Mouse (Mus musculus) testis, adult 2 months (tissue): ENCODE data around the gene Gm20696. TPM values are rescaled to one million over a fixed set of nuclear protein-coding genes. Genes with fewer than 3 reads are reported as not detected.

Source experiments
- H3K27ac ChIP-seq: fragments of 200-500 bp; 2 replicates; pipeline ENCODE4 v1.5.1; 2012; ENCODE audit warnings: low read depth, low read length; ENCODE audit not compliant: control insufficient read depth, insufficient read depth
- H3K27me3 ChIP-seq: fragments of 200-500 bp; 2 replicates; pipeline ENCODE4 v1.6.1; 2012; ENCODE audit warnings: mild to moderate bottlenecking, low read length, moderate library complexity; ENCODE audit not compliant: control insufficient read depth, insufficient read depth
- H3K36me3 ChIP-seq: fragments of 200-500 bp; 2 replicates; pipeline ENCODE4 v1.6.1; 2012; ENCODE audit warnings: mild to moderate bottlenecking, low read length; ENCODE audit not compliant: control insufficient read depth, insufficient read depth
- H3K4me1 ChIP-seq: fragments of 200-500 bp; 2 replicates; pipeline ENCODE4 v1.6.1; 2012; ENCODE audit warnings: low read length; ENCODE audit not compliant: control insufficient read depth, insufficient read depth
- H3K4me3 ChIP-seq: fragments of 200-500 bp; 2 replicates; pipeline ENCODE4 v1.5.1; 2012; ENCODE audit warnings: low read depth, mild to moderate bottlenecking, low read length, moderate library complexity, mixed read lengths; ENCODE audit not compliant: control insufficient read depth
- CTCF ChIP-seq: fragments of 200-500 bp; IDR thresholded peaks from 2 replicates; pipeline ENCODE4 v1.5.1; 2012; ENCODE audit warnings: low read depth, mild to moderate bottlenecking, inconsistent platforms, low read length, moderate library complexity; ENCODE audit not compliant: control insufficient read depth, insufficient read depth, insufficient replicate concordance
- POLR2A ChIP-seq: fragments of 200-500 bp; IDR thresholded peaks from 2 replicates; pipeline ENCODE4 v1.6.1; 2012; ENCODE audit warnings: low read depth, mild to moderate bottlenecking, inconsistent platforms, low read length, moderate library complexity; ENCODE audit not compliant: control insufficient read depth
- polyA plus RNA-seq: library from polyadenylated mRNA; depleted of rRNA; stranded (reverse); fragments of >200 nt; gene quantifications from 2 replicates; pipeline ENCODE4 v1.2.3, GENCODE M21; 2012

The Gm20696 gene
- polyA plus RNA-seq, 1 experiment, result 0.02 TPM

GRCm38 (mm10) chr6:99538194-99538941 lies 128.2 kb downstream of the Gm20696 start:
- no peak overlapping the region for H3K4me3 ChIP-seq
- no peak overlapping the region for H3K27ac ChIP-seq
- TF ChIP-seq POLR2A (no peak), CTCF (no peak)
- H3K4me1 ChIP-seq, result no peaks in the 10 kb centered on the region
- H3K27me3 ChIP-seq, result no peaks in the 10 kb centered on the region
- no peaks in the 10 kb centered on the region for H3K36me3 ChIP-seq

- Histone ChIP-seq H3K4me3 (no peak overlapping the region), H3K27me3 (no peaks in the 10 kb centered on the region), H3K4me1 (no peaks in the 10 kb centered on the region), H3K27ac (no peak overlapping the region), H3K36me3 (no peaks in the 10 kb centered on the region)
- TF ChIP-seq POLR2A (no peak), CTCF (no peak)
Observed at GRCm38 (mm10) chr6:99534211-99534745, 132.3 kb downstream of the Gm20696 start.

GRCm38 (mm10) chr6:99532458-99532857 lies 134.1 kb downstream of the Gm20696 start:
- no peak overlapping the region for H3K4me3 ChIP-seq
- H3K27me3 ChIP-seq, result no peaks in the 10 kb centered on the region
- no peak overlapping the region for H3K27ac ChIP-seq
- no peaks in the 10 kb centered on the region for H3K4me1 ChIP-seq
- TF ChIP-seq CTCF (no peak), POLR2A (no peak)
- H3K36me3 ChIP-seq, result no peaks in the 10 kb centered on the region

GRCm38 (mm10) chr6:99528972-99529371 lies 137.6 kb downstream of the Gm20696 start:
- Histone ChIP-seq H3K36me3 (no peaks in the 10 kb centered on the region), H3K27me3 (no peaks in the 10 kb centered on the region), H3K4me1 (no peaks in the 10 kb centered on the region; the same call in 1 of the 2 replicates), H3K27ac (no peak overlapping the region), H3K4me3 (no peak overlapping the region)
- TF ChIP-seq CTCF, result no peak
- TF ChIP-seq POLR2A, result no peak

- Histone ChIP-seq H3K4me3 (no peak overlapping the region), H3K4me1 (no peaks in the 10 kb centered on the region; the same call in 1 of the 2 replicates), H3K36me3 (no peaks in the 10 kb centered on the region), H3K27ac (no peak overlapping the region), H3K27me3 (no peaks in the 10 kb centered on the region)
- TF ChIP-seq POLR2A, result no peak
Observed at GRCm38 (mm10) chr6:99527457-99528105, 139.0 kb downstream of the Gm20696 start.

- no peak overlapping the region for H3K4me3 ChIP-seq
- H3K27me3 ChIP-seq, result no peaks in the 10 kb centered on the region
- H3K4me1 ChIP-seq, result peaks cover 7% of the 10 kb centered on the region
- no peaks in the 10 kb centered on the region for H3K36me3 ChIP-seq
- no peak for TF ChIP-seq CTCF
- TF ChIP-seq POLR2A, result no peak
- H3K27ac ChIP-seq, result no peak overlapping the region
Observed at GRCm38 (mm10) chr6:99525351-99525750, 141.2 kb downstream of the Gm20696 start.

- no peaks in the 10 kb centered on the region for H3K27me3 ChIP-seq
- TF ChIP-seq POLR2A, result no peak
- no peak for TF ChIP-seq CTCF
- H3K27ac ChIP-seq, result no peak overlapping the region; the same call in 1 of the 2 replicates
- H3K4me1 ChIP-seq, result peaks cover 7% of the 10 kb centered on the region
- H3K36me3 ChIP-seq, result no peaks in the 10 kb centered on the region
- H3K4me3 ChIP-seq, result peak overlapping the region; percentile 94
Observed at GRCm38 (mm10) chr6:99523679-99524370, 142.8 kb downstream of the Gm20696 start.
